Mouse (Mus musculus) heart, postnatal 25 days (tissue): ENCODE results near the gene Zfp276. TPM values are rescaled to one million over a fixed set of nuclear protein-coding genes. Genes with fewer than 3 reads are reported as not detected.
A peak's percentile ranks its signal among the peaks of the same experiment; 100 is the strongest.
"Not testable (repeated sequence)": the region's sequence is repeated elsewhere in the genome, so short reads cannot be mapped to it uniquely, and the experiment has no call there.

Experiments used
- DNase-seq: peaks from one replicate; pipeline ENCODE4 v3.0.0; 2022; ENCODE audit warnings: low spot score
- intact Hi-C: fragments of 180-260 bp; cut with DNase I; formaldehyde crosslinking; loops from one replicate; pipeline ENCODE4 v1.15.1; 2025
- total RNA-seq, 2 experiments: library from RNA; stranded (reverse); gene quantifications; 2 replicates each; pipeline ENCODE4 v1.2.3; 2021

Gene Zfp276
- 10 to 100 TPM; 11.9 to 12.1 TPM for total RNA-seq

GRCm38 (mm10) chr8:123254099-123254885 lies at the start of gene Zfp276, which contains the start of gene Vps9d1:
Zfp276 (plus strand) TSS chr8:123254195.
Vps9d1 (minus strand) TSS chr8:123254348.
- peak; percentile 70 for DNase-seq
- intact Hi-C loops = loop anchor here (5.0 kb wide), 1 partner anchor 42 kb away; the partner anchor contains the start of genes Chmp1a and Spata33

DNA sequence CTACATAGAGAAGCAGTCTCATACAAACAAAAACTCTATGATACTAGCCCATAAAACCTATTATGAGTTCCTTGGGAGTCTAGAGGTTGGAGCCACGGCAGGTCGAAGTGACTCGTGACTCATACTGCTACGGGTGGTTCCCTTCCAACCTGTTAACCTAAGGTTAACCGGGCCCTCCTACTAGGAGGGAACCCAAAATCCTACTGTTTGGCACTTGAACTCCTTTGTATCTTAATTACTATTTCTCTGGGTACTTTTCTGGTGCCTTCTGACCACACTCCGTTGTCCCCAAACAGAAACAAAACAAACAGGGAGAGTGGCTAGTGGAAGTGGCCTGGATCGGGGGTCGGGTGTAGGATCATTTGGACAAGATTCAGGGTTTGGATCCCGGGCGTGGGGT lies 42.1 kb upstream of the Zfp276 start:
- intact Hi-C loops = loop anchor here (5.0 kb wide), 1 partner anchor 40 kb away; the partner anchor contains the start of genes Vps9d1 and Zfp276
- no peak for DNase-seq

DNA sequence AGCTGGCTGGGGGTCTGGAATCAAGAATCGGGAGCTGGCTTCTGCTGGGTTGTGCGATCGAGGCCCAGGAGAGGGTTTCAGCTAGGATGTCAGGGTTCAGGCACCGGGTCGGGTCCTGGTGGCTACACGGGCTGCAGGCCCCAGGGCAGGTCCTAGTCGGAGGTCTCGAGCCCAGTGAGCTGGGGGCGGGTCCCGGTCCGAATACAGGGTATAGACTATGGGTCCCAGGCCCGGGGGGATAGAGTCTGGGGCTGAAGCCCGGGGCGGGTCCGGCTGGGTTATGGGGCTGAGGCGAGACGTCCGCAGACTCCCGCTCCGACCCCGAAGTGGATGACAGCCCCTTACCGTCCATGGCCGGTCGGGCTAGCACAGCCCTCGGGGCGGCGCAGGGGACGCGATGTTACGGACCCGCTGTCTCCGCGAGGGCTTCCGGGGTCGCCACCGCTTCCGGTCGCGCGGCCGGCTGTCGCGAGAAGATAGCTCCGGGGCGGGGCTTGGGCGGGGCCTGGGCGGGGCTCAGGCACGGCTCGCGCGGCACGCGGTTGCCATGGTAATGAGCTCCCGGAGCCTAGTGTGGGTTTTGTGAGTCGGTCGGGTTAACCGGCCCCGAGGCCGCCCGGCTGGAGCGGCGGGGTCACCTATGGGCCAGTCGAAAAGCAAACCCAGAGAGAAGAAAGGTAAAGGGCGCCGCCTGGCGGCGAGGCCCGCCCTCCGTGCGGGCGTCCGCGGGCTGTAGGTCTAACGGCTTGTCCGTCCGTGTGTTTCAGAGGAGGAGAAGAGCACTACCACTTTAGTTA lies 41.5 kb upstream of the Zfp276 start, which contains the start of the genes Chmp1a and Spata33:
TSS of gene Chmp1a (minus strand) at position 443 of the 797 bp plus-strand sequence.
TSS of gene Spata33 (plus strand) at position 512 of the 797 bp plus-strand sequence.
- DNase-seq = peak; percentile 73
- intact Hi-C loops = loop anchor here (5.0 kb wide), 1 partner anchor 40 kb away; the partner anchor contains the start of genes Vps9d1 and Zfp276

- DNase-seq = no peak
- intact Hi-C loops = loop anchor here (5.0 kb wide), 1 partner anchor 39 kb away; the partner anchor contains the start of genes Vps9d1 and Zfp276
These were observed 40.8 kb upstream of the Zfp276 start for GRCm38 (mm10) chr8:123213118-123213772.

- DNase-seq = no peak
- intact Hi-C loops = loop anchor here (5.0 kb wide), 1 partner anchor 77 kb away; no protein-coding TSS in a partner anchor
These were observed 38.6 kb upstream of the Zfp276 start for GRCm38 (mm10) chr8:123215430-123215829.

- intact Hi-C loops = no loop called here
- no peak for DNase-seq
These were observed 33.1 kb upstream of the Zfp276 start for GRCm38 (mm10) chr8:123220917-123221316.

GRCm38 (mm10) chr8:123224278-123225266 lies 29.4 kb upstream of the Zfp276 start, which contains the start of gene Cdk10:
Cdk10 (plus strand) TSS chr8:123224842.
- intact Hi-C loops = no loop called here
- DNase-seq = peak; percentile 88

DNA sequence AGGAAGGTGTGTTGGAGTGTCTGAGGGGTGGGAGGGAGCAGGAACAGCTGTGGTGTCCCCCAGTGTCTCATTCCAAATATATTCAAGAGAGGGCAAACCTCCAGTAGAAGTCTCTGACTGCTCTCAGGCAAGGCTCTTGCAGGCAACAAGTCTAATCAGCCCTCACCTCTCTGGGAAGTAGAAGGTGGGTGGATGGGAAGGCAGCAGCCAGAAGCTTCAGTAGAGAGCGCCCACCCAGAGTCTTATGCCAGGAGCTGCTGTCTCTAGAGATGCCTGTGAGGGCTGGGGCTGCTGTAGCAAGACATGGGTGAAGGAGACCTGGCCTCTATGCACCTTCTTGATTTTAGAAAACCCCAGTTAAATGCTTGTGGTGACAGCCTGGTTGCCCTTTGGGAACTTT lies 25.6 kb upstream of the Zfp276 start:
- no peak for DNase-seq
- intact Hi-C loops = no loop called here

DNA sequence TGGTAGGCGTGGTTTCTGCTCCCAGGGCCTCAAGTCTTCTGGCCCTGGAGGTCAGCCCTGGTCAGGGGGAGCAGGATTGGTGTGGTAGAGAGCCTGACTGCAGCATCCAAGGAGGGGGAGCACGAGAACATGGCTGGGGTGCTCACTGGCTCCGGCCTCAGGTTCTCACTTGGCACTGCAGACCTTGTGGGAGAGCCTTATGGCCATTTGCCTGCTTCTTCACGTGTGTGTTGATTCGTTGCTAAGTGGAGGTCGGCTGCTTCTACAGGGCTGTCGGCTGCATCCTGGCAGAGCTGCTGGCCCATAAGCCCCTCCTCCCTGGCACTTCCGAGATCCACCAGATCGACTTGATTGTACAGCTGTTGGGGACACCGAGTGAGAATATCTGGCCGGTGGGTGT lies 23.7 kb upstream of the Zfp276 start:
- intact Hi-C loops = not testable (repeated sequence)

DNA sequence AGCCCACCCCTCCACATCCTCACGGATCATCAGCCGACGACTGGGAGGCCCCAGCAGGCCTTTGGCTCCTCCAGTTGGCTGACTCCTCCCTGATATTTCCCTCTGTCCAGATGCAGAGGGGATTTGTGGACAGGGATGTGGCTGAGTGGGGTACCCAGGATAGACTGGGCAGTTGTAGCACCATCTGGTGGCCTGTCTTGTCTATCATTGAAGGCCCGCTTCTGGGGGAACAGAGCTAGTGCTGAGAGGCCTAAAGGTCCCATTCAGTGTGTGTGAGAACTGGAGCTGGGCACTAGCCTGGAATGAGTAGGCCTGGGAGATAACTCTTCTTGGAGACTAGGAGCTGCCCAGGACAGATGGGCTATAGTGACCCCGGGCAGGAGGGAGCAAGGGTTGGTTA lies 22.3 kb upstream of the Zfp276 start:
- intact Hi-C loops = no loop called here
- DNase-seq = no peak

More for the DNA sequence above, 23.7 kb upstream of the Zfp276 start:
- DNase-seq = not testable (repeated sequence)

DNA sequence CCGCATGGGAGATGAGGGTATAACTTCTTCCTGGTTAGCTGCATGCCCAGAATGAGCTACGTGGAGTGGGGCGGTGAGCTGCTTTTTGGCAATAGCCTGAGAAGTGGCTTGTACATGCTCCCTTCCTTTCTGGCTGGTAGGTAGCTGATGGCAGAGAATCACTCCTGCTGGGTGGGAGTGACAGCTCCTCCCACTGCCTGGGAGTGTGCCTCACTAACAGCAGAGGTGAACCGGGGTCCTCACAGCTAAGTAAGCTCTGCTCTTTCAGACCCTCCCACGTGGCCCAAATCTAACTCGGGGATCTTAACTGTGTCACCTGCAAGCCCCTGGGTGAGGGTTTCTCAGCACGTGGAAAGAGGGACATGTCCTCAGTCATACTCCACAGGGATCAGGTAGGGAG lies 21.4 kb upstream of the Zfp276 start:
- DNase-seq = no peak

DNA sequence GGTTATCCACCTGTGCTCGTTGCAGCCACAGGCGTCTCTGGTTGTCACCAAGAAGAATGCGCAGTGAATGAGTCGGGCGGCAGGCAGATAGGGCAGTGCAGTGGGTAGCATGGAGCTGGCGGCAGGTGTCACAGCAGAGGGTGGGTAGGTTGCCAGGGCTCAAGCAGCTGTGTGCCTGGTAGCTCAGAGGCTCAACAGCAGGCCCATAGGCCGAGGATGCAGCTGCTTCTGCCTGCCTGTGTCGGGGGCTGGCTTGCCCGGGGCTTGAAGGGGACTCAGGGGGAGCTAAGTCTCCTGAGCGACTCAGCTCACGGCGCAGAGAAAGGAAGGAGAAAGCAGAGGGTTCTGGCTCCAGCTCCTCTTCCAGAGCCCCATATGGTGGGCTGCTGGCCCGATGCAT lies 20.7 kb upstream of the Zfp276 start:
- intact Hi-C loops = no loop called here
- DNase-seq = no peak

More for the DNA sequence above, 21.4 kb upstream of the Zfp276 start:
- intact Hi-C loops = no loop called here

DNA sequence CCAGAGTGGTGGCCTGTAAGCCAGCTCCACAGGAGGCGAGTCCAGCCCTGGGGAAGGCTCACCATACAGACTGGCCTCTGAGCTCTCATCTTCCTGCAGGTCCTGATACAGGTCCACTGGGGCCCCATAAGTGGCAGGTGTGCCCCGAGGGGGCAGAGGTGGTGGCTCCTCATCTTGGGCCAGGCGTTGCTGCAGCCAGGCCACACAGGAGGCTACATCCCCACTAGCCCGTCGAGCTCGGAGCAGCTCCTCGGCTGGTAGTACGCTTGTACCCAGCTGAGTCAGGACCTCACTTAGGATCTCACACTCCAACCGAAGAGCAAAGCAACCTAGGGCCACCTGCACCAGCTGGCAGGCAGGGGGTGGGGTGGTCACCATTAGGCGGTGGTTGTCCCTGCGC lies 20.2 kb upstream of the Zfp276 start:
- intact Hi-C loops = no loop called here
- no peak for DNase-seq

GRCm38 (mm10) chr8:123234918-123235519 lies 19.0 kb upstream of the Zfp276 start:
- no peak for DNase-seq
- intact Hi-C loops = no loop called here

GRCm38 (mm10) chr8:123235520-123236497 lies 18.2 kb upstream of the Zfp276 start, which contains the start of gene Spata2l:
Spata2l (minus strand) TSS chr8:123236233.
- intact Hi-C loops = no loop called here
- DNase-seq = peak; percentile 66

DNA sequence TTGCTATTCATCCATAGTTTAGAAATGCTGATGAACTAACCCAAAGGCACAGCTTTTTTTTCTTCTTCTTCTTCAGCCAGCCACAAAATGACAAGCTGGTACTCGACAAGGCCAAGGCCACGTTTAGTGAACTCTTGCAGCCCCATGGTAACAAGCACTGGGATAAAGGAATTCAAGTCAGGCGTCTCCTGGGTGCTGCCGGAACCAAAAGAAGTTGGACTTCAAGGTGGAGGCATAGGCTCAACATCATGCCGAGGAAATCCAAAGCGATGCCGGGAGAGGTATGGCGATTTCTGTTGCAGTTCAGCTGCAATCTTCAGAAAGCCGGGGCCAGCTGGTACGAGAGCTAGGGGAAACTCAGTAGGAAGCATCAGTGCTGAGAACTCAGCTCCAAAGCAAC lies 14.6 kb upstream of the Zfp276 start:
- intact Hi-C loops = no loop called here

More for the DNA sequence above, 14.6 kb upstream of the Zfp276 start:
- no peak for DNase-seq
